Mouse (Mus musculus): ENCODE measurements around the gene Lrrc3b. TPM values are rescaled to one million over a fixed set of nuclear protein-coding genes. Genes with fewer than 3 reads are reported as not detected.

Gene Lrrc3b
- polyA plus RNA-seq, 1 experiment from 2014 or later, result 3.6 TPM

DNA sequence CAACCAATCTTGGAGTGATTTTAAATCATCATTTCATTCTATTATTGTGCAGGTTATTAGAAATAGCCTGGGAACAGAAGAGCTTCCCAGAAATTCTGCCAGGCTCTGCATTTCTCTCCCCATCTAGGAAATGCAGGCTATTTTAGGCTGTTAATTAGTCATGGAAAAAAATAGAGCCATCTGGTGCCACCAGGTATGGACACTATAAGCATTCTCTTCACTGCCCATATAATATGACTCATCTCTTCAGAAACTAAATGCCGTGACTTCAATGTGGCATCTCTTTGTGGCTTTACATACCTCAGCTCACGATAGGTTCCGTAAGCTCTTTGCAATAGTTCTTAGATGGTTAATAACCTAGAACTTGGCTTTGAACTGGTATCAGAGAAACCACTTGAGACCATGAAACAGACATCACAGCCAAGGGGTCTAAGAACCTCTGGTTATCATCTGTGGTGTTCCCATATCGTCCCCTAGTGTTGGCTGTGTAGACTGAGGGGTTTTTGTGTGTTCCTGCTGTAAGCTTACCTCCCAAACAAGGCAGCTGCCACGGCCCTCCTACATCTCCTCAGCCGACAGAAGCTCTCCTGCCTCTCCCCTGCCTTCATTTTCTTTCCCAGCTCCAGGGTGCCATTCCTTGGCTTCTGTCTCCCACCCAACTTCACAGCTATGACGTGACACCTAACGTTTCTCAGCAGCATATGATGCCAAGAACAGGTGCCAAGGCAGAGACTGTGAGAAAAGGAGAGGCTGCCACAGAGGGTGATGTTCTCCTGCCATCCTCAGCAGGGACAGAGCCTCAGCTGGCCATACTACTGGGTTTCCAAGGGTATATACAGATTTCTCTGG is 27.9 kb downstream of the Lrrc3b start:
- Histone ChIP-seq H3K9me3 (ENCODE audit: control insufficient read depth, low read length) (no peaks in the 10 kb centered on the region), H3K4me2 (ENCODE audit: low read depth, low read length) (no peak overlapping the region), H3K9ac (ENCODE audit: low read depth, low read length) (no peak overlapping the region), H3K4me3 (ENCODE audit: low read depth, low read length) (no peak overlapping the region), H3K27ac (replicated peaks; ENCODE audit: low read depth, low read length) (no peak overlapping the region), H3K36me3 (ENCODE audit: control insufficient read depth, insufficient read depth, low read length) (no peaks in the 10 kb centered on the region), H3K27me3 (replicated peaks; ENCODE audit: control insufficient read depth, insufficient read depth, low read length) (no peaks in the 10 kb centered on the region), H3K4me1 (ENCODE audit: control insufficient read depth, insufficient read depth, low read length) (no peaks in the 10 kb centered on the region)
- no peak for DNase-seq (ENCODE audit: low spot score)
- WGBS, result 74% methylated on average over 8 of the region's 8 CpGs
- ATAC-seq (ENCODE audit: low read depth), result no peak

DNA sequence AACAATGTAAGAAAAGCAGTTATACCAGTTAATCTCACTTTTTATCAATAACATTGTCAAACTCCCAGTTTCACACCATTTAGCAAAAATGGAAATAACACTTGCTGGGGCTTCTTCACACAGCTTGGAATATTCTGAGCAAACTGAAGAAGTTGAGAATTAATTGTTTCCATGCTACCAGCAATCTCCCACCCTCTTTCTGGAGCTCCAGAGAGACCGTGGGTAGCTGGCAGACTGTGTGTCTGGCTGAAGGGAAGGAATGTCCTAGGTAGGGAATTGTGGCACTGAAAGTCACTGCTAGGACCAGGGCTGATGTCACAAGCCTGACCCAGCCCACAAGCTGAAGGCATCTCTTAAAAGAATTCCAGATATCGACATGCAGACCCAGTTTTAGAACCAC is 53.3 kb downstream of the Lrrc3b start:
- 61% methylated on average over 2 of the region's 2 CpGs for WGBS
- ATAC-seq (ENCODE audit: low read depth) (no peak), DNase-seq (ENCODE audit: low spot score) (no peak)
- Histone ChIP-seq H3K9me3 (ENCODE audit: control insufficient read depth, low read length) (no peaks in the 10 kb centered on the region), H3K36me3 (ENCODE audit: control insufficient read depth, insufficient read depth, low read length) (no peaks in the 10 kb centered on the region), H3K4me2 (ENCODE audit: low read depth, low read length) (no peak overlapping the region), H3K4me3 (ENCODE audit: low read depth, low read length) (no peak overlapping the region), H3K4me1 (ENCODE audit: control insufficient read depth, insufficient read depth, low read length) (no peaks in the 10 kb centered on the region), H3K9ac (ENCODE audit: low read depth, low read length) (no peak overlapping the region), H3K27ac (replicated peaks; ENCODE audit: low read depth, low read length) (no peak overlapping the region), H3K27me3 (replicated peaks; ENCODE audit: control insufficient read depth, insufficient read depth, low read length) (no peaks in the 10 kb centered on the region)

DNA sequence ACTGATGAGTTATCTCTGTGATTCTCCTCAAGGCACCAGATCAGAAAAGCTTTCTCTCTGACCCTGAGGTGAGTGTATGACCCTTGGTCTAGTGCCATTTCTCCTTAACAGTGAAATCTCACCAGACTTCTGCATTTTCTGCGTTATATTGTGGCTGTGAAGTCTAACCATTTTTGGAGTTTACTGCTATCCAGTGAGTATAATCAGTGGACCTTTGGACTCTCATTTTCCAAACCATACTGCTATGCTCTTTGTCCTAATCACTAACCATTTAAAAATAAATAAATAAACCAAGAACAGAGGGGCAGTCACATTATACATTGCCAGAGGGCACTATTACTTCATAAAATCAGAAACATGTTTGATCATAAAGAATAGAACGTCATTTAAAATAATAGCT is 53.8 kb downstream of the Lrrc3b start:
- Histone ChIP-seq H3K4me3 (ENCODE audit: low read depth, low read length) (no peak overlapping the region), H3K9ac (ENCODE audit: low read depth, low read length) (no peak overlapping the region), H3K27ac (replicated peaks; ENCODE audit: low read depth, low read length) (no peak overlapping the region), H3K9me3 (ENCODE audit: control insufficient read depth, low read length) (no peaks in the 10 kb centered on the region), H3K4me2 (ENCODE audit: low read depth, low read length) (no peak overlapping the region), H3K27me3 (replicated peaks; ENCODE audit: control insufficient read depth, insufficient read depth, low read length) (no peaks in the 10 kb centered on the region), H3K4me1 (ENCODE audit: control insufficient read depth, insufficient read depth, low read length) (no peaks in the 10 kb centered on the region), H3K36me3 (ENCODE audit: control insufficient read depth, insufficient read depth, low read length) (no peaks in the 10 kb centered on the region)
- DNase-seq (ENCODE audit: low spot score) (no peak), ATAC-seq (ENCODE audit: low read depth) (no peak)
- 59% methylated on average over 2 of the region's 2 CpGs for WGBS

DNA sequence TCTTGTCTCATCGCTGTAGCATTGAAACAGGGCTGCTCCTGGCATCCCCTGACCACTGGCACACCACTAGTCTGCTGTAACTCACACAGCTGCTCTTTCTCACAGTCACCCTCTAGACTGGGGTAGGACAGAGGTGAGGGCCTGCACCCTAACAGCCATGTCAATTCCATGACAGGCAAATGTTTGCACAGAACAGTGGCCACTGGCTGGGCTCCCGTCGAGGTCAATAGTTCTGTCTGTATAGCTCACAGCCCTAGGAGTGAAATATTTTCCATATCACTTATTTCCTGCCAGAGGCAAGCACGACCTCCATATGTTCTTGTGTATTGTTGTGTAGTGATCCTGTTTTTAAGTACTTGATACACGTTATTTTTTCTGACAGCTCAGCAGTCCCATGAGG is 54.3 kb downstream of the Lrrc3b start:
- no peak overlapping the region for H3K4me2 ChIP-seq (ENCODE audit: low read depth, low read length)
- H3K4me3 ChIP-seq (ENCODE audit: low read depth, low read length), result no peak overlapping the region
- H3K9me3 ChIP-seq (ENCODE audit: control insufficient read depth, low read length), result no peaks in the 10 kb centered on the region
- no peaks in the 10 kb centered on the region for H3K4me1 ChIP-seq (ENCODE audit: control insufficient read depth, insufficient read depth, low read length)
- no peak overlapping the region for H3K9ac ChIP-seq (ENCODE audit: low read depth, low read length)
- DNase-seq (ENCODE audit: low spot score) (no peak), ATAC-seq (ENCODE audit: low read depth) (no peak)
- H3K36me3 ChIP-seq (ENCODE audit: control insufficient read depth, insufficient read depth, low read length), result no peaks in the 10 kb centered on the region
- WGBS, result 60% methylated on average over 5 of the region's 5 CpGs
- H3K27me3 ChIP-seq (replicated peaks; ENCODE audit: control insufficient read depth, insufficient read depth, low read length), result no peaks in the 10 kb centered on the region
- no peak overlapping the region for H3K27ac ChIP-seq (replicated peaks; ENCODE audit: low read depth, low read length)

DNA sequence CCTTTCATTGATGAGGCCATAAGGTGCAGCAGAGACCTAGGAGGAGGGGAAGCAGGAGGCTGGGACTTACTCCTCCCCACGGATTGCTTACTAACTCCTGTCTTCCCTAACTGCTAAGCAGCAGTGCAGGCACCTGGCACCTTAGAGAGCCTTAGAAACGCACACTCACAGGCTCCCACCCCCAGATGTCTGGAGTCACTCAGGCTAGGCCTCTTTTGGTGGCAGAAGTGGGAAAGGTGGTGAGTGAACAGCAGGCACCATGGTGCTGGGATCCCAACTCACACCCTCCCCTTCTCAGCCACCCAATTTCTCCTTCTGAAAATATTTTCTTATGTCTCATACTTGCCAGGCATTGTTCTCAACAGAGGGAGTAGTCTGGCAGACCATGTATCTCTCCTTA is 55.7 kb downstream of the Lrrc3b start:
- 56% methylated on average over 2 of the region's 2 CpGs for WGBS
- DNase-seq (ENCODE audit: low spot score) (no peak), ATAC-seq (ENCODE audit: low read depth) (peak; percentile 41; the same call in 1 of the 2 replicates)
- no peaks in the 10 kb centered on the region for H3K27me3 ChIP-seq (replicated peaks; ENCODE audit: control insufficient read depth, insufficient read depth, low read length)
- no peak overlapping the region for H3K4me3 ChIP-seq (ENCODE audit: low read depth, low read length)
- H3K4me2 ChIP-seq (ENCODE audit: low read depth, low read length), result no peak overlapping the region
- no peaks in the 10 kb centered on the region for H3K36me3 ChIP-seq (ENCODE audit: control insufficient read depth, insufficient read depth, low read length)
- no peaks in the 10 kb centered on the region for H3K9me3 ChIP-seq (ENCODE audit: control insufficient read depth, low read length)
- H3K4me1 ChIP-seq (ENCODE audit: control insufficient read depth, insufficient read depth, low read length), result no peaks in the 10 kb centered on the region
- no peak overlapping the region for H3K27ac ChIP-seq (replicated peaks; ENCODE audit: low read depth, low read length)
- no peak overlapping the region for H3K9ac ChIP-seq (ENCODE audit: low read depth, low read length)

DNA sequence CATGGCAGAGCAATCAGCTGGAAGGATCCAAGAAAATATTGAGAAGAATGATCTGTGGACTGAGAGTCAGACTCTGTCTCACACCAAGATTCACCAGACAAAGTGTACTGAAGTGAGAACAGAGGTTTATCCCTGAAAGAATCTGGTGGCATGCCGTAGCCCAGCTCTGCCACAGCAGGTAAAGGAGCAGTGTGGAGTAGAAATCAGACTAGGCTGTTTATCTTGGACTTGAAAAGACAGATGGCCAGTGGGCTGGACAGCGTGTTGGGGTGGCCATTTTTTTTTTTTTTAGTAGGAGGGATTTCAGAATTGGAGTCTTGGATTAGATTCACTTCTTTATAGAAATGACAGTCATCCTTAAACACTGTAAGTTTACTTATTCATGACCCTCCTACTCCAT is 61.4 kb downstream of the Lrrc3b start:
- Histone ChIP-seq H3K4me3 (ENCODE audit: low read depth, low read length) (no peak overlapping the region), H3K4me2 (ENCODE audit: low read depth, low read length) (no peak overlapping the region), H3K9me3 (ENCODE audit: control insufficient read depth, low read length) (no peaks in the 10 kb centered on the region), H3K9ac (ENCODE audit: low read depth, low read length) (no peak overlapping the region), H3K36me3 (ENCODE audit: control insufficient read depth, insufficient read depth, low read length) (no peaks in the 10 kb centered on the region), H3K4me1 (ENCODE audit: control insufficient read depth, insufficient read depth, low read length) (no peaks in the 10 kb centered on the region), H3K27me3 (replicated peaks; ENCODE audit: control insufficient read depth, insufficient read depth, low read length) (no peaks in the 10 kb centered on the region), H3K27ac (replicated peaks; ENCODE audit: low read depth, low read length) (no peak overlapping the region)
- DNase-seq (ENCODE audit: low spot score), result no peak
- no peak for ATAC-seq (ENCODE audit: low read depth)
- WGBS, result 83% methylated on average over 2 of the region's 2 CpGs

DNA sequence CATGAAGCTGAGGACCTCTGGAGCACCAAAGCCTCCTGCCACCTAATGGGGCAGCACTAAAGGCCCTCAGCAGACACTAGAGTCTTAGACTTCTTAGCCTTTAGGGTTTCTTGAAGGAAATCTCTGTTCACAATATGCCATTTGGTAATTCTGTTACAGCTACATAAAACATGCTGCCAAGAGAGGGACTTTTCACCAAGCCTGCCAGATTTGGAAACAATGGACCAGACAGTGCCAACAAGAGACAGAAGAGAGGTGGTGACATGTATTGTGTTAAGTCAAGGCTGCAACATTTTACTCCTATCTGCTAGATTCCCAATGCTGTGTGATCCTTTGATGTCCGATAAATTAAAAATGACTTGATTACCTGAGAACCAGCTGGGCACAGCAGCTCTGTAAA is 62.0 kb downstream of the Lrrc3b start:
- H3K27me3 ChIP-seq (replicated peaks; ENCODE audit: control insufficient read depth, insufficient read depth, low read length), result no peaks in the 10 kb centered on the region
- no peak overlapping the region for H3K4me3 ChIP-seq (ENCODE audit: low read depth, low read length)

DNA sequence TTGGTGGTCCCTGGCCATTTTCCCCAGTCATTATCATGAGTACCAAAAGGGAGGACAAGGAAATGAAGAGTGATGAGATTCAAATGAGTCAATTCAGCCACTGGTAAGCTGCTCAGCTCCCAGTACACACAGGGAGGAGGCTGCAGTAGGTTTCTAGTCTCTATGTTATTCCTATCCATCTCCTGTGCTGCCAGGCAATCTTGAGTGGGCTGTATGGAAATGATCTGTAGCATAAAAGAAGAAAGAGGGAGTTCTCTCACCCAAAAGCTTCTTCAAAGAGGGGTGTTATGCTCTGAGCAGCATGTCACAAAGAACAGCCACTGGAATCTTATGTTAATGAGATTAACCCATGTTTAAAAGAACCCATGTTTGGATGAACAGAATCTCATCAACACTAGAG is 64.5 kb downstream of the Lrrc3b start:
- no peaks in the 10 kb centered on the region for H3K36me3 ChIP-seq (ENCODE audit: control insufficient read depth, insufficient read depth, low read length)
- H3K4me2 ChIP-seq (ENCODE audit: low read depth, low read length), result no peak overlapping the region
- no peak overlapping the region for H3K4me3 ChIP-seq (ENCODE audit: low read depth, low read length)
- no peaks in the 10 kb centered on the region for H3K9me3 ChIP-seq (ENCODE audit: control insufficient read depth, low read length)
- H3K9ac ChIP-seq (ENCODE audit: low read depth, low read length), result no peak overlapping the region
- H3K27me3 ChIP-seq (replicated peaks; ENCODE audit: control insufficient read depth, insufficient read depth, low read length), result no peaks in the 10 kb centered on the region
- H3K4me1 ChIP-seq (ENCODE audit: control insufficient read depth, insufficient read depth, low read length), result no peaks in the 10 kb centered on the region
- H3K27ac ChIP-seq (replicated peaks; ENCODE audit: low read depth, low read length), result no peak overlapping the region
- DNase-seq (ENCODE audit: low spot score) (no peak), ATAC-seq (ENCODE audit: low read depth) (no peak)

More for the DNA sequence above, 62.0 kb downstream of the Lrrc3b start:
- ATAC-seq (ENCODE audit: low read depth), result no peak
- H3K9me3 ChIP-seq (ENCODE audit: control insufficient read depth, low read length), result no peaks in the 10 kb centered on the region
- no peak overlapping the region for H3K4me2 ChIP-seq (ENCODE audit: low read depth, low read length)
- no peak overlapping the region for H3K9ac ChIP-seq (ENCODE audit: low read depth, low read length)
- no peaks in the 10 kb centered on the region for H3K36me3 ChIP-seq (ENCODE audit: control insufficient read depth, insufficient read depth, low read length)
- WGBS, result 89% methylated on average over 1 of the region's 1 CpGs
- H3K4me1 ChIP-seq (ENCODE audit: control insufficient read depth, insufficient read depth, low read length), result no peaks in the 10 kb centered on the region
- H3K27ac ChIP-seq (replicated peaks; ENCODE audit: low read depth, low read length), result no peak overlapping the region
- DNase-seq (ENCODE audit: low spot score), result no peak

DNA sequence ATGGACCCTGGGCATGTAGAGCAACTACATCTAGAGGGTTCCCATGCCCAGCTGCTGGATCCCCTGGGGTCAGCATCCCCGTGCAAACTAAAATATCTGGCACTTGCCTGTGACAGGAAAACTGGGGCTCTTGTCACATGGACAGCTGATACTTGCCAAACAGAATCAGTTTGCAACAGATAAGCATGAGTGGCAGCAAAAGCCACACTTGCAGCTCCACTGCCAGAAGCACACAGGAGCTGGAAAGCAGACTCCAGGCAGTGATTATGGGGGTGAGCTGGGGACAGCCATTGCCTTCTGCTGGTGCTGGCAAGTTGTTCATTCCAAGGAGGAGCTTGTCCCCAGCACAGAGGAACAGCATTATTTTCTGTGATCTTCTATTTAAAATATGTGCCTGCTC is 65.8 kb downstream of the Lrrc3b start:
- ATAC-seq (ENCODE audit: low read depth) (no peak), DNase-seq (ENCODE audit: low spot score) (no peak)
- H3K4me3 ChIP-seq (ENCODE audit: low read depth, low read length), result no peak overlapping the region
- no peak overlapping the region for H3K27ac ChIP-seq (replicated peaks; ENCODE audit: low read depth, low read length)
- no peaks in the 10 kb centered on the region for H3K36me3 ChIP-seq (ENCODE audit: control insufficient read depth, insufficient read depth, low read length)
- no peaks in the 10 kb centered on the region for H3K4me1 ChIP-seq (ENCODE audit: control insufficient read depth, insufficient read depth, low read length)
- no peak overlapping the region for H3K9ac ChIP-seq (ENCODE audit: low read depth, low read length)
- 81% methylated on average over 1 of the region's 1 CpGs for WGBS
- H3K9me3 ChIP-seq (ENCODE audit: control insufficient read depth, low read length), result no peaks in the 10 kb centered on the region
- no peaks in the 10 kb centered on the region for H3K27me3 ChIP-seq (replicated peaks; ENCODE audit: control insufficient read depth, insufficient read depth, low read length)
- no peak overlapping the region for H3K4me2 ChIP-seq (ENCODE audit: low read depth, low read length)

All from embryonic facial prominence, embryonic 14.5 days (tissue).